Mouse (Mus musculus): ENCODE results near the gene Stn1.

- TF ChIP-seq CTCF (IDR thresholded peaks at IDR 0.05; ENCODE audit: borderline replicate concordance, insufficient read depth, low read length) (no peak), POLR2A (IDR thresholded peaks at IDR 0.05; ENCODE audit: low read depth, low read length) (no peak)
Measured at GRCm38 (mm10) chr19:47573718-47574117, 36.4 kb upstream of the Stn1 start.

Measured in embryonic fibroblast, embryonic 13.5 days (primary cell).